Mouse (Mus musculus) left cerebral cortex, postnatal 10 days (tissue): Measurements from ENCODE around the gene Arhgef26. TPM values are rescaled to one million over a fixed set of nuclear protein-coding genes. Genes with fewer than 3 reads are reported as not detected.

Experiments
- DNase-seq, 2 experiments: peaks; one replicate each; pipeline ENCODE4 v3.0.0; 2021 to 2022; ENCODE audit warnings: low spot score in 2 of 2, mixed read lengths in 1 of 2; ENCODE audit errors: extremely low spot score in 1 of 2
- intact Hi-C: fragments of 180-260 bp; cut with DNase I; formaldehyde crosslinking; loops from one replicate; pipeline ENCODE4 v1.15.1; 2025
- total RNA-seq, 2 experiments: library from RNA; stranded (reverse); gene quantifications; 2 replicates each; pipeline ENCODE4 v1.2.3; 2021

Arhgef26 gene
- total RNA-seq: 10 to 100 TPM; 26.1 to 27.4 TPM

DNA sequence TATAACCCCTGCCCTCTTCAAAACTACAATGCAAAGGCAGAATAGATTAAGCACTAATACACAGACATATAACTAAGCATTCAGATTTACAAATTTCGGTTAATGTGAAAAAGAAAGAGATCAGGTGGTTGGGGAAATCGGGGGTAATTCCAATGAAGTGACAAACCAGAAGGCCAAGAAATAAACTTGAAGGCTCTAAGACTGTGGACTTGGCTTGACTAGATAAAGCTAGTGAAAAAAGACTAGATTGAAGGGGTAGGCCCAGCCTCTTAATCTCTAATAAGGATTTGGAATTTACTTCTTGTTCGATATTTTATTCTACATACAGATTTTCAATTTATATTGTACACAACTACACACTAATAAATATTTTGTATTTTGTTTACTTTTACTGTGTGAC is at the start of gene Arhgef26:
Arhgef26 (plus strand) TSS at position 301 of the 400 bp plus-strand sequence.
- DNase-seq: no peak
- intact Hi-C loops: no loop called here

DNA sequence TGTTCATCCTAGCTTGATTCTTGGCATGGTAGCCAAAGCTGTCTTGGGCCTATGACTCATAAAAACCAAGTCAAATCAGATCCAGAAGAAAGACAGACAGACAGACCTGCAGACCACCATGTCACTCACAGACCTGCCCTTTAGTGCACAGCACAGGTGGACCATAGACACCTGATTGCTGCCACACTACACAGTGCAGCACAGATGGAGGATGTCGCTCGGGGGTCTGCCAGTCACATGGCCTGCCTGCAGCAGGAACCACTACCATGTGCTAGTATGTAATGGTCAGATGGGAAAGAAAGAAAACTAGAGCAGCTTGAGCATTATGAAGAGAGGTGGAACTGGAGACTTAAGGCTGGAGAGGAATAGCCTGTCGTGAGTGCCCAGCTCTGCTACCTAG is 27.7 kb upstream of the Arhgef26 start:
- intact Hi-C loops: no loop called here
- no peak for DNase-seq

DNA sequence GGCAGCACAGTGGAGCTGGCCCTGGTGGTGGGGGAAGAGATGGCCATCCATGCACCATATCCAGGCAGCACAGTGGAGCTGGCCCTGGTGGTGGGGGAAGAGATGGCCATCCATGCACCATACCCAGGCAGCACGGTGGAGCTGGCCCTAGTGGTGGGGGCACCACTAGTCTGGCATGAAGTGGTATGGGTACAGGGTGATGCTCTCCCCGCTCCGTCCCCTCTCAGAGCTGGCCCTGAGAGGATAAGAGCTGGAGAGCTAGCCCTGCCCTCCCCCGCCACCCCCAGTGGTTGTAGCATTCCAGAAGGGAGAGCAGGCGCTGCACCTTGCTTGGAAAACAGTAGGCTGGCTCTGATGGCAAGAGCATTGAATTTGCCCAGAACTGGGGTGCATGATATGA is 26.9 kb upstream of the Arhgef26 start:
- intact Hi-C loops: no loop called here
- no peak for DNase-seq

DNA sequence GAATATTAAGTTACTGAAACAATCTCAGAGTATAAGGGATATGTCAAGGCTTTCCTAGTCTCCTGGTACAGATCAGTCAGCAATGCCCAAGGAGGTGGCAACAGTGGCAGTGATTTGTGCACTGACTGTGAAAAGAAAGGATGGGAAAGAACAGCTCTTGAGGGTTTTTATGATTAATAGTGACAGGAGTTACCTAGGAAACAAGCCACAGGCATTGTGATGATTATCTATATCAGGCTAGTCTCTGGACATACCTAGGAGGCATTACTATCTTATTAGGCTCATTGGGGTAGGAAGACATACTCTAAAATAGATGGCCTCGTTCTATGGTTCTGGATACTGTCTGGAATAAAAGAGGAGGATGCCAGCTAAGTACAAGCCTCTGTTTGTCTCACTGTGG is 13.4 kb upstream of the Arhgef26 start:
- DNase-seq: no peak
- intact Hi-C loops: no loop called here

DNA sequence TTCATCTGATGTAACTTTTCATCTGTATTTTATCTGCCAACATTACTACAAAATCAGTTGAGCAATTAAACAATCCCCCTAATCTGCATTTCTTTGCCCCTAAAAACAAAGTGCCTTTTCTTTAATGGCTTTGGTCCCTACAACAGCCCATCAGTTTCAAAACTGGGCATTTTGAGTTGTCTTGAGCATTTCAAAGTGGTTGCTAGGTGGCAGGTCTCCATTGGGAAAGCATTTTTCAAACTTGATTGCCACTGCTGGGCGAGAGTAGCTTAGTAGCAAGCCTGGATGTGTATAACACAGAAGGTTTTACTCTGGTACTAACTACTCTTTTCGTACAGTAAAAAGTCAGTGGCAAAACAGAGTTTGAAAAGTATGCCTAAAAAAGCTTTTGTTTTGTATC is 10.2 kb upstream of the Arhgef26 start:
- intact Hi-C loops: no loop called here
- no peak for DNase-seq

DNA sequence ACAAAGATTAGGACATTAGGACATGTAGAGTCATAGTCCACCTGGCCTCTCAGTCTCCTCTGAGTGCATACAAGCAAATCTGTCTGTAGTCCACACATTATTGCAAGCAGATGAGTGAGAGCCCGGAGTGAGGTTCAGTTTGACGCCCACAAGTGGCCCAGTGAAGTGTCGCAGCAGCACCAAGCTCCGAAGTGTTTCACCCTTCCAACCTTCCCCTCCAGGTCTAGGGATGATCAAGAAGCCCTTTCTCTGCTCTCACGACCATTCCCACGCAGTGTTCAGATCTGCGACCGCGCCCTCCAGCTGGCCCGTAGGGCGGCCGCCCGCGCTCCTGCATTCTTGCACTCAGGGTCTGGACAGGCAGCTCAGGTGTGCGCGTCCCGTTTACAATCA is 313 bp downstream of the Arhgef26 start:
- intact Hi-C loops: no loop called here

DNA sequence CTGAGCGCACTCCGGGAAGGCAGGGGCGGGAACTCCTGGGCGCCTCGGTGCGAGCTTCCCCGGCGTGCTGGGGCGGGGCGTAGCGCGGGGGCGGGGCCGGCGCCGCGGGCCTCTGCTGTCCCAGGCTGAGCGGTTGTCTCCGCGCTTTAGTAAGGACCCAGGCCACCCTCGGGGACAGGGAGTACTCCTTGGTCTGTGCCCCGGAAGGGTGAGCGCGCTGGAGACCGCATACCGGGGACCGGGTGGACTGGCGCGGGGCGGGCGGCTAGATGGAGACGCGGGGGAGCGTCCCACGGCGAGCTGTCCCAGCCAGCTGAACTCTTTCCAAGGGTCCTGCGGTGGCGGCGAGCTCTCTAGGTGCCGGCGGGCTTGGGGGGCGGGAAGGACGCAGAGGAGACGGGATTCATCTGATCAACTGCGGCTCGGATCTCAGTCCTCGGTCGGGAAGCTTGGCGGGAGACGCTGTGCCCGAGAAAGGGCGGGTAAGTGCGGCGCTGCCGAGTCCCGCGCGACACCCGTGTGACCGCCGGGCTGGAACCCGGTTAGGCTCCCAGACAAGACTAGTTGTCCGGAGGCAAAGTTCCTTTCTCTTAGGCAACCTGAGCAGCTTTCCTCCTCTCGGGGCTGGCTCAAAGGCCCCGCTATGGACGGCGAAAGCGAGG is 841 bp downstream of the Arhgef26 start:
- intact Hi-C loops: no loop called here
- DNase-seq: peak in 1 of 2 experiments; percentile 65

More for the DNA sequence above, 313 bp downstream of the Arhgef26 start:
- no peak for DNase-seq

DNA sequence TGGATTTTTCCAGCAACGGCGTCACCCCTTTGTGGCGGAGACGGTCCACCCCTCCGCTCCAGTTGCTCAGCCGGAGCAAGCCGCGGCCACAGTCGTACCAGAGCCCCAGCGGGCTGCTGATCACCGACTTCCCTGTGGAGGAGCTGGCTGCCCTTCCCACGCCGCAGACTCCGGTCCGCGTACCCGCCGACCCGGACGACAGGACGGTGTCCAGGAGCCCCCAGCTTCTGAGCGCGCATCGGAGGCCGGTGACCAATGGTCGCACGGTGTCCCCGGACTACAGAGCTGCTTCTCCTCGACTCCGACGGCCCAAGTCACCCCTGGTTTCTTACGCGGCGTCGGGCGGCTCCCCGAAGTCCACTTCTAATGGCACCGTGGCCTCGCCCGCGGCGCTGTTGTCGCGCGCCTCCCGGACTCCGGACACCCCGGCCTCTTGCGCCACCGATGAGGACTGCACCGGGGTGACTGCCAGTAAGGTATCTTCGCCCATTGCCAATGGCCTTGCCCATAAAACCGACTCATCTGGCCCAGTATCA is 1.4 kb downstream of the Arhgef26 start:
- peak in 1 of 2 experiments; percentile 53 for DNase-seq
- intact Hi-C loops: loop anchor here (5.0 kb wide), 2 partner anchors 118 to 122 kb away; no protein-coding TSS in a partner anchor

DNA sequence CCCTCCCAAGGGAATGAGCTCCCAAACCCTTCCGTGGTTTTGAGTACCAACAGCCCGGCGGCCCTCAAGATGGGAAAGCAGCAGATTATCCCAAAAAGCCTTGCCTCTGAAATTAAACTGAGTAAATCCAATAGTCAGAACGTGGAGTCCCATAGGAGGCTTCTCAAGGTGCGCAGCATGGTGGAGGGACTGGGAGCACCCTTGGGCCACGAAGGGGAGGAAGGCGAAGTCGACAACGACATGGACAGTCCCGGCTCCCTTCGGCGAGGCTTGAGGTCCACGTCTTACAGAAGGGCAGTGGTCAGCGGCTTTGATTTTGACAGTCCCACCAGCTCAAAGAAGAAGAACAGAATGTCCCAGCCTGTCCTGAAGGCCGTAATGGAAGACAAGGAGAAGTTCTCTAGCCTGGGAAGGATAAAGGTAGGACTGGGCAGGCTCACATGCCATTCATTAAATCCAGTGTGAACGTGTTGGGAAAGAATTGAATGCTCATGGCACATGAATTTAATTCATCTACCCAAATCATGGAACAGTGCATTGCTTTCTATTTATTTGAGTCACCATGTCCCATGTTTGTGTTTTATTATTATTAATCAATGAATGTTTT is 2.1 kb downstream of the Arhgef26 start:
- DNase-seq: no peak
- intact Hi-C loops: loop anchor here (5.0 kb wide), 2 partner anchors 117 to 123 kb away; no protein-coding TSS in a partner anchor

DNA sequence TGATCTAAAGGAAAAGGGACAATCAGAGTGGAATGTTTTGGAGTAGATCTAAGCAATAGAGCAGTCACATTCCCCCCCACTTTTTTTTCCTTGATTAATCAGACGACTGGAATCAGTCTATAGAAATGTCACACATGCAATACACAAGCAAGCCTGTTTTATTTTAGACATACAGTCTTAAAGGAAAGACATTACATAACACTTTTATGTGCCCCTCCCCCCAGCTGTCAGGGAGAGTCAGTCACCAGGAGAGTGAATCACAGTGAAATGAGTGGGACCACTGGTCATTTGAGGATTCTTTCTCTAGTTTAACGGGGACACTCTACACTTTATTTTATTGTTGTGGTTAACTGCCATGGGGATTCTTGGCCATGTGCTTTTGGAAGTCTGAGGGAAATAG is 2.7 kb downstream of the Arhgef26 start:
- no peak for DNase-seq
- intact Hi-C loops: loop anchor here (5.0 kb wide), 2 partner anchors 116 to 124 kb away; no protein-coding TSS in a partner anchor

DNA sequence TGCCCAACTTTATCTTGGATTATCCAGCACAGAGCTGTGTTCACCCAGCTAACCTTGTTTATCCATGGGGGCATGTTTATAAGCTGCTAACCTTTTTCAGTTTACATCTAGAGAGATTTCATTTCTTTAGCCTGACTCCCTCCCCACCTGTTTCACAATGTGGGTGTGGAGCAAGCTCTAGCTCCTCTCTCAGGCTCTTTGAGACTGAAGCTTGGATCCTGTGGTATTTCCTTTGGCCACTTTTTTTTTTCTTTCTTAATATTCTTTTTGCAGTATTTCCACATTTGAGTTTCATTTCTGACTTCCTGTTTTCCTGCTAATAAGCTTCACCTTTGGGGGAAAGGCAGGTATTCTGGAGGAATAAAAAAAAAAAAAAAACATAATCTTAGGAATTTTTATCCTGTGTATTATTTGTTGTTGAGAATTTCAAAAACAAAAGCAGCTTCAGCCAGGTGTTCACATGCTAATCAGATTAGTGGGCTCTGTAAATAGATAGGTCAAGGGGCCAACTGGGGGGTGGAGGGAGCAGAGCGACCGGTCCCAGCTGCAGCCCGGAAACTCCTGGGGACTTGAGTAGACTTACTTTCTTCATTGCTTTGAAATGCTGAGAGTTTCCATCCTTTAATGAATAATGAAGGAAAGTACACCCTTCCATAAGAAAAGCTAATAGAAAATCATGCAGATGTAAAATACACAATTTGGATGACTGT is 3.5 kb downstream of the Arhgef26 start:
- DNase-seq: no peak
- intact Hi-C loops: loop anchor here (5.0 kb wide), 2 partner anchors 116 to 124 kb away; no protein-coding TSS in a partner anchor

DNA sequence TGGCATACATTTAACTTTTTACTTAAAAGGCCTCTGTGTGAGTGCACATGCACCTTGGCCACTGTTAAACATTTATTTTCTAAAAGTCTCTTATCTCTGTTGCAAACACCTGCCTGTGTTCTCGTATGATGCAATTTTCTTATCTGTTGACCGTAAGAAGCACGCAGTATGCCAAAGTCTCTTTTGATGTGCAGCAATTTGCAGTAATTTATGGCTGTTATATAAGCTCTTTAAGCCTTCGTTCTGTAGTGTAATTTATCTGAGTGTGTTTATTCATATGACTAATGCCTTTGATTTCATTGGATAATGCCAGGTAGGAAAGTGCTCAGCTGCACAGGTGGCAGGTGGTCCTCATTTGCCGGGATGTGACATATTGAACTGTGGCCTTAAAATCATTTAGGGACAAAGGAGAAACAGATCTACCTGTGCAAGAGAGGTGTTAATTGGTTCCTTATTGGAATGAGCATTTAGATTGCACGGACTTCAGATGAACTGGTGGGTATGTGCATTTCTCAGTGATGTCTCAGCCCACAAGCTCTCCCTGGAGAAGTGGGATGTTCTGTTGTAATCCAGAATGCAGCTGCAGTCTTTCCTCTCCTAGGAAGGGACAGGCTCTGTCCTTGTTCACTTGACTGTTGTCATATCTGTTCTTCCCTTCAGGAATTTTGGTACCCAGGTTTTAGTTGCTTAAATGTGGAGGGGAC is 10.5 kb downstream of the Arhgef26 start:
- DNase-seq: no peak
- intact Hi-C loops: no loop called here

DNA sequence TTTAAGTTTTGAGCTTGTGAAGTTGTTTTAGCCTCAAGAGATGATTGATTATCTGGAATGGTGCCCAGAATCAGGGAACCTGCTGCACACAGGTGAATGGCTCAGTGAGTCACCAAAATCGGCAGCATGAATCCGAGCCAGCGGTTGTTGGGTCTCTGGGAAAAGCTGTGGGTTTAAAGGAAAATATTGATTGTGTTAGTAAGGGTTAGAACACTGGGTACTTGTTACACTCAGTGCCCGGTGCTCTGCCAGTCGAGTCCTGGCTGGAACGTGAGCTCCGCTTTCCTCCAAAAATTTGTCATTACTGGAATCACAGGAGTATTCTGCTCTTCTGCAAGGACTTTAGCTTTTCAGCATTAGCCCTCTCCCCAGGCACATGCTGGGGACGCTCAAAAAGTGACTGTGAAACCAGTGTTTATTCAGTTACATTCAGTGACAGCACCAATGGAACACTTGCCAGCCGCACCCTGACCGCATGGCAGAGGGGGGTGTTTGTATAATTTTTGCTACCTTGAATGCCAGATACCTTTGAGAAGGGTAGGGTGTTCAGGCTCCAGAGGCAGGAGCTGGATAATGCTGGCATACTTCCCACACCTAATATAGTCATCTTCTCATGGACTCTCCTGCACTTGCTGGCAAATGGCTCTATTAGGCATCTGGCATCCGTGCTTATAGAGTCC is 11.2 kb downstream of the Arhgef26 start:
- no peak for DNase-seq
- intact Hi-C loops: no loop called here

DNA sequence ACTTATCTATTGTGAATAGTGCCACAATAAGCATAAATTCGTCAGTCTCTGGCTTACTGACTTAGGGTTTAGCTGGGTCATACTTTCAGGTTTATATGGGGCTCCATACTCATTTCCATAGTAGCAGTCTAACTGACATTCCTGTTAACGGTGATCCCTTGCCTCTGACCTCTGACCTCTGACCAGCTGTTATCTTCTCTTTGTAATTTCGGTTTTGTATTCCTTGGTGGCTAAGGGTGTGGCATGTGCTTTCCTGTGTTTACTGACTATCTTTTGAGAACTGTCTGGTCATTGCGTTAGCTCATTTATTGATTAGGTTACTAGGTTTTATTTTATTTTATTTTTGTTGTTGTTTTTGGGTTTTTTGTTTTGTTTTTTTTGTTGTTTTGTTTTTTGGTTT is 13.9 kb downstream of the Arhgef26 start:
- no peak for DNase-seq
- intact Hi-C loops: no loop called here

DNA sequence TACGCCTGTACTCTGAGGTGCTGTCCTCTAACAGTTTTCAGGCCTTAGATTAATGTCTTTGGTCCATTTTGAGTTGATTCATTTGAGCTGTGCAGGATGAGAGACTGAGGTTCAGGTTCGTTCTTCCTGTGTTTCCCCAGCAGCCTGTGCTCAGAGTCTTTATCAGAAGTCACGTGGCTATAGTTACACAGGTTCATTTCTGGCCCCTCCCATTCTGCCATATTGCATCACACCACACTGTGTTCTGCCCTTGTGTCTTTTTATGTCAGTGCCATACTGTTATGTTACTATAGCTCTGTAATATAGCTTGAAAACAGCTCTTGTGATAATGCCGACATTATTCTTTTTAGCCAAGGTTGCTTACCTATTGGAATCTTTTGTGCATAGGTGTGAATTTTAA is 14.7 kb downstream of the Arhgef26 start:
- no peak for DNase-seq
- intact Hi-C loops: no loop called here

DNA sequence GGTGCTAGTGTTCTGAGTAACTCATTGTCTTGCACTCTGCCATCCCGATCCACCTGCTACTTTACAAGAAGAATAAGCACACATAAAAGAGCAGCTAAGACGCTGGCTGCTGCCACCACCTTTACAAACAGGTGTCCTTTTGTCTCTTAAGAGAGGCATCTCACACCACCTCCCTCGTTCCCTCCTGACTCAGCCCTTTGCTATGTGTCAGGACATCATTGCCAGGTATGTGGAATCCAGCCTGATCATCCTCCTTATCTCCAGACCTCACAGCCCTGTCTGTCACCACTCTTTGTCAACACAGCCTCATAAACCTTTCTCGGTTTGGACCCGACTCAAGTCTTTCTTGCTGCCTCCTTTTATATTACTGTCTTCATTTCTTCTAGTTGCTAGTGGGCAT is 29.7 kb downstream of the Arhgef26 start:
- intact Hi-C loops: no loop called here
- no peak for DNase-seq

DNA sequence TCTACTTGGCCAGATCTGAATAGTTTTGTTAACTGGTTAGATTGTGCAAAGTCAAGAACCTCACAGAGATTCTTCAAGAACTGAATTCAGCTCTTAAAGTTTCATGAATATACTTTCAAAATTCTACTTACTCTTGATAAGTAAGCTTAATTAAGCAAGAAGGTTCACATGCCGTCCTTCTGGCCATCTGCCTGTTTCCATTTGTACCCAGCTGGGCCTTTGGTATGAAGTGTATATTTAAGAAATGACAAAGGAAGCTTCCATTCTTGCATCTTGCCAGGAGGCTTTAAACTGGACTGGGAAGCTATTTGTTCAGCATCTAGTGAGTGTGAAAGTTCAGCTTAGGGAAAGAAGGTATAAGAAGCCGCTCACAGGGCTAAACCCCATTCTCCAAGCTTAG is 34.7 kb downstream of the Arhgef26 start:
- intact Hi-C loops: no loop called here
- DNase-seq: no peak

DNA sequence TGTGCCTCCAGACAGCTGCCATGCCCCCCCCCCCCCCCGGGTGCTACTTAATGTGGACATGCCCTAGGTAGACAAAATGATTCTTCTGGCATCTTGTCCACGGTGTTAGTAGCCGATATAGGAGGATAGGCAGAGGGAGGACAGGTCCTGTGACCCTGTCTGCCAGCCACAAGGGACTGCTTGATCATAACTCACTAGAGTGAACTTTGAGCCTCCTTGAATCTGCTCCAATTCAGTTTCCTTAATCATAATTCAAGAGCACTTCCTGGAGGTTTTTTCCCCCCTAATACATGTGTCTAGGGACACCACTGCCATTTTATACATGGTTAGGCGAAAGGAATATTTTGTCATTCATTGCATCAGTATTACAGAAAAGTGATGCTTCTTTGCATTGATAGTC is 36.2 kb downstream of the Arhgef26 start:
- no peak for DNase-seq
- intact Hi-C loops: no loop called here

DNA sequence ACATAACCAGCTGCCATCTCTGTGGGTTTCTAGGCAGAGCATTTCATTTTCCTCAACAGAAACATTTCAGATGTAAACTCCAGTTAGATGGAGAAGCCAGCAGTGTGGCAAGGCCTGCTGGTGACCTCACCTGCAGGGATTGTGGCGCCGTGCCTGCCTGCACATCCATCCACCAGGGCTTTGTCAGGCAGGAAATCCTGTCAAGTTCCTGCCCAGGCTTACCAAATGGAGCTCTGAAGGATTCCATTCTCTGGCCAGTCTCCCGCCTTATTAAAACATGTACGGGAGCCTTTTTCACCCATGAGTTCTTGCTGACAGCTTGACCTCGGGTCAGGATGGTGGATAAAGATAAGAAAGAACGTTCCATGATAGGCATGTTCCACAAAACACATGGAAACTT is 36.7 kb downstream of the Arhgef26 start:
- DNase-seq: peak in 1 of 2 experiments; percentile 27
- intact Hi-C loops: no loop called here
